Mouse (Mus musculus) frontal cortex, postnatal 36 days (tissue): ENCODE data around the gene Maml2.
A peak's percentile ranks its signal among the peaks of the same experiment; 100 is the strongest.

Experiments used
- DNase-seq, 2 experiments: peaks; one replicate each; pipeline ENCODE4 v3.0.0; 2022; ENCODE audit warnings: low spot score in 2 of 2

Maml2 gene

GRCm38 (mm10) chr9:13493746-13494145, 196.0 kb downstream of the Maml2 start:
- no peak for DNase-seq

GRCm38 (mm10) chr9:13495530-13495929, 197.8 kb downstream of the Maml2 start:
- no peak for DNase-seq

- no peak for DNase-seq
Observed at GRCm38 (mm10) chr9:13497016-13497415, 199.3 kb downstream of the Maml2 start.

GRCm38 (mm10) chr9:13497690-13498333, 200.1 kb downstream of the Maml2 start:
- no peak for DNase-seq

GRCm38 (mm10) chr9:13500045-13500444, 202.3 kb downstream of the Maml2 start:
- DNase-seq, result no peak

GRCm38 (mm10) chr9:13505024-13505423, 207.3 kb downstream of the Maml2 start:
- peak in 1 of 2 experiments; percentile 21 for DNase-seq

- DNase-seq, result no peak
Observed at GRCm38 (mm10) chr9:13506956-13507821, 209.4 kb downstream of the Maml2 start.

GRCm38 (mm10) chr9:13507822-13508188, 210.0 kb downstream of the Maml2 start:
- no peak for DNase-seq

GRCm38 (mm10) chr9:13509751-13510150, 212.0 kb downstream of the Maml2 start:
- no peak for DNase-seq

- peak; percentile 21 to 33 for DNase-seq
Observed at GRCm38 (mm10) chr9:13510621-13511369, 213.0 kb downstream of the Maml2 start.

GRCm38 (mm10) chr9:13513135-13513534, 215.4 kb downstream of the Maml2 start:
- DNase-seq, result no peak

- DNase-seq, result no peak
Observed at GRCm38 (mm10) chr9:13514435-13514834, 216.7 kb downstream of the Maml2 start.

GRCm38 (mm10) chr9:13515976-13516375, 218.2 kb downstream of the Maml2 start:
- DNase-seq, result no peak

GRCm38 (mm10) chr9:13518031-13518430, 220.3 kb downstream of the Maml2 start:
- no peak for DNase-seq

GRCm38 (mm10) chr9:13518441-13518971, 220.7 kb downstream of the Maml2 start:
- DNase-seq, result no peak

GRCm38 (mm10) chr9:13522061-13522820, 224.5 kb downstream of the Maml2 start:
- DNase-seq, result peak; percentile 10 to 26

- no peak for DNase-seq
Observed at GRCm38 (mm10) chr9:13523046-13523445, 225.3 kb downstream of the Maml2 start.

GRCm38 (mm10) chr9:13525075-13525474, 227.3 kb downstream of the Maml2 start:
- no peak for DNase-seq

GRCm38 (mm10) chr9:13525561-13526255, 228.0 kb downstream of the Maml2 start:
- no peak for DNase-seq

- no peak for DNase-seq
Observed at GRCm38 (mm10) chr9:13530575-13530974, 232.8 kb downstream of the Maml2 start.
